Mouse (Mus musculus): ENCODE measurements at regions not wholly inside any gene's neighbourhood (a gene's known extent, or its start where the extent isn't known, plus 50 kb on each side); places are given as distances from the start of the nearest gene placed in this dataset.
A peak's percentile ranks its signal among the peaks of the same experiment; 100 is the strongest.

DNA sequence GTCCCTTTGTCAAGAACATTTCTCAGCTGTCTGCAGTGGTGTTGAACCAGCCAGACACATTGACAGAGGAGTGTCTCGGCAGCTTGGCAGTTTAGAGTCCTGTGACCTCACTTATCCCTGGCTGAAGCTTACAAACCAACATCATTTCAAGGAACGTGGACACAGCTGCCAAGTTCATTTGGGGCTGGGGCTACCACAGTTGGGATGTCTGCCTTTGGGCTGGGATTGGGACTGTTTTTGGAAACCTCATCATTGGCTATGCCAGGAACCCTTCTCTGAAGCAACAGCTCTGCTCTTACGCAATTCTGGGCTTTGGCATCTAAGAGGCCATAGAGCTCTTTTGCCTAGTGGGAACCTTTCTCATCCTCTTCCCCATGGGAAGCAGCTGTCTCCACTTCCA is 200.4 kb downstream of the Gm15262 start:
- no peak for DNase-seq

DNA sequence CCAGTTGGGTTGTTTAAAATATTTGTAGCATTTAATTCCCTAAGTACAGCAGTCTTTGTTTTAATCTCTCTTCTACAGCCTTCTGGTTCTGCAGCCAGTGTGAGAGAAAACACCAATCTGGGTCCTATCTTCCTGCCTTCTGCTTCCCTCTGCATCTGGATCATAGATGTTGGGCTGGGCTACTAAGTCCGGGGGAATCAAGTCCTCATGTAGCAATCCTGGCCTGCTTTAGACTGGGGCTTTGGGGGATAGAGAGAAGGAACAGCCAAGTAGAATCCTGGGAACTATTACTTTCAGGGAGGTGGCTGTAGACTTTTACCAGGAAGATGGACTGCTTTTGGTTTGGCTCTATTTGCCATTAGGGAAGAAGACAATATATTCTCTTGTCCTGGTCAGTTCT is 205.5 kb upstream of the Rai2 start:
- DNase-seq: no peak

DNA sequence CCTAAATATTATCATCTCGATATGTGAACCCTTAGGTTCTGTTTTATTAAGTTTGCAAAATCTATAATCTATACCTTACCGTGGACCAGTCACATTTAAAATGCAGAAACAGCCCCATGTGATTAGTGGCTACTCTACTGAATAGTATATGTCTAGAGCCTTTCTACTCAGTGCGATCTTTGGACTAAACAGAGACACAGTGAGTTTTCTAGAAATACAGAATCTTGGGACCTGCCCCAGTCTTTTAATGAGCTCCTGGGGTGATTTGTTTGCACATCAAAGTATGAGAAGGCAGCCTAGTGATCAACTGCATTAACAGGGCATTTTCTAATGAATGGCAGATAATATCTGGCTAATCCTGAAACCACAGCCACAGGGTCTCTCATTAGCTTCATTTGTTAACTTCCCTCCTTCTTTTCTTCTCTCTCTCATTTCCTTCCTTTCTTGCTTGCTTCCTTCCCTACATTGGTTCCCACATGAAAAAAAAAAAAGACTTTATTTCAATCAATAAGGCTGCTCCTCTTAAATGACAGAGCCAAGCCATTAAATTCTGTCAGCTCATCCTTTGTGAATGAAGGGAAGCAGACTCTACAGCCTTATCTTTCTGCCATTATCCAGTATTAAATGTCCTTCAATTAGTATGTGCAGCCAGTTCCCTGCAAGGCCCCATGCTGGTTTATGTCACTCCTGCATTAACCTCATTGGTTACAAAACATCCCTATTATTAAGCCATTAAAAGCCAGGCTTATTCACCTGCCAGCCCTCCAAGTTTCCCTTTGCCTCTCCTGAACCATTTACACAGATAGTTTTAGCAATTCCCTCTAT is 193.2 kb upstream of the Rai2 start:
- DNase-seq: no peak

DNA sequence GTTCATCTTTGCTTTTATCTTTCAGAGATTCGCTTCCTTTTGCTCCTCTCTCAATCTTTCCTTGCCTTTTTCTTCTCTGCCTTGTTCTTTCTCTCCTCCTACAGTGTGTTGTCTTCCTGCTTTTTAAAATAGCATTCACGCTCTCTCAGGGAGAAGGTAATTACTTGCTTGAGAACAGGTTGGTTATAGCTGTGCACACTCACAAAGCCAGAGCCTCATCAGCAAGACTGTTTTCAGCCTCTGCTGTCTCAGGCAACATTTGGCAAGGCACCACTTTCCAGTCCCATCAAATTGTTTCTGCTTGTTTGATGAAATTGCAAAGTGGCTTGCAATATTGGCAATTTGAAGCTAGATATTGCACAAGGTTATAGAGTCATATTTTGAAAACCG is 192.6 kb upstream of the Rai2 start:
- DNase-seq: no peak

GRCm38 (mm10) chrX:161537290-161537689 is 179.6 kb upstream of the Rai2 start:
- DNase-seq: no peak

GRCm38 (mm10) chrX:161556896-161557295 is 160.0 kb upstream of the Rai2 start:
- no peak for DNase-seq

GRCm38 (mm10) chrX:161558511-161558910 is 158.4 kb upstream of the Rai2 start:
- no peak for DNase-seq

- DNase-seq: no peak
Measured at GRCm38 (mm10) chrX:161566435-161566834, 150.4 kb upstream of the Rai2 start.

GRCm38 (mm10) chrX:161582019-161582659 is 134.7 kb upstream of the Rai2 start:
- no peak for DNase-seq

DNA sequence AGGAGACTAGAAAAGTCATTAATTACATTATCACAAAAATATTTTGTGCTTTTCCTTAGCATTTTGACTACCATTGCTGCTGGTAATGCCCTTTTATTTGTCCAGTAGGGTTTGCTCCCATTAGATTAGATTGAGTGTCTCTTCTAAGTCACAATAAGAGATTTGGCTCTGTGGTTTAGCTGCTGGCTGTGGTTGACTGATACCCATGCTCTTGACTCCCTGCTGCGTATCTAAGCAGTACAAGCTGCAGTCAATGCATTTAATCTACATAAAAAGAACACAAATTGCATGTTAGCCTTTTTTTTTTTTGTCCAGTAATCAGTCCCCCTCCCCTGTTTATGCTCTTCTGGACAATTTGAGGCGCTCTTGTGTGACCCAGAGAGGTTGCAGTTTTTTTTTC is 133.0 kb upstream of the Rai2 start:
- no peak for DNase-seq

DNA sequence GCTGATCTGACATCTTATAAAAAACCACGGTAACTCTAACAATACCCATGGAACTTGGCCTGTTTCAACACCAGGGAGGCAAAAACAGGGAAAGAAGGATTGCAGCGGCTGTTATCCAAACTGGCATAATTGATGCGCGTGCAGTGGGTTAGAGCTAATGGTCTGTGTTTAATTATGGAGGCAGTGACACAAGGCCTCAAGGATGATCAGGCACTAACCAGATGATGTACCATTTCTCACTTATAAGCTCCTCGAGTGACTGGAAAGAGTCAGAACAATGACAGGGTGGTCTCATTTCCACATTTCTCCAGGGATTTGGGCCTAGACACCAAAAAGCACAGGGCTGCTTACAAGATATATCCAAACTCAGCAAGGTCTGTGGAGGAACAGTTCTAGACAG is 83.0 kb upstream of the Rai2 start:
- DNase-seq: no peak

DNA sequence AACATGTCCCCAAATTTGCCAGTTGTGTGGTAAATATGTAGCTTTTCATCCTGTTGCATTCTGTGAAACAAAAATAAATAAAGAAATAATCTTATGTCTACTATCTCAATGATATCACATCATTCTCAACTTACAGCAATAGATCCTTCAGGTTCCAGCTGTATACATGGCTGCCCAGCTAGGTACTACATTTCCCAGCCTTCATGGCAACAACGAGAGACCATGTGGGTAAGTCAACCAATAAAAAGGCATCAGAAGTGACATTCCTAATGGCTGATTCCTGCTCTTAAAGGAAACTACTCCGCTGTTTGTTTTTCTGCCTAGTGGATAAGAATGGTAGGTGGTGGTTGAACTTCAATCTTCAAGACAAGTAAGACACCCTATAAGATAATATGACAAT is 82.5 kb upstream of the Rai2 start:
- DNase-seq: no peak

DNA sequence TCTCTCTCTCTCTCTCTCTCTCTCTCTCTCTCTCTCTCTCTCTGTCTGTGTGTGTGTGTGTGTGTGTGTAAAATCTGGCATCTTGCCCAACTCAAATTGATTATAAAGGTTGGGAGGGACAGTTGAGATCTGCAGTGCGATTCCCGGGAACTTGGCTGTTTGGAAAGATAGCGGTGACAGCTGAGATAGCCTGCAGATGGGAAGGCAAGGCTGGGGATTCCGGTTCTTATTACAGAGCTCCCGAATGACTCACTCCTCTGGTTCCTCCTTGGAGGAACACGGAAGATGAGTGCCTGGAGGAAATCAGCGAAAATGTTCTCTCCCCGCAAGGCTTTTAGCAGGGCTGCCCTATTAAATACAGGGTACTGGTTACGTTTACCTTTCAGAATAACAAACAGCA is 81.2 kb upstream of the Rai2 start:
- DNase-seq: peak; percentile 2

DNA sequence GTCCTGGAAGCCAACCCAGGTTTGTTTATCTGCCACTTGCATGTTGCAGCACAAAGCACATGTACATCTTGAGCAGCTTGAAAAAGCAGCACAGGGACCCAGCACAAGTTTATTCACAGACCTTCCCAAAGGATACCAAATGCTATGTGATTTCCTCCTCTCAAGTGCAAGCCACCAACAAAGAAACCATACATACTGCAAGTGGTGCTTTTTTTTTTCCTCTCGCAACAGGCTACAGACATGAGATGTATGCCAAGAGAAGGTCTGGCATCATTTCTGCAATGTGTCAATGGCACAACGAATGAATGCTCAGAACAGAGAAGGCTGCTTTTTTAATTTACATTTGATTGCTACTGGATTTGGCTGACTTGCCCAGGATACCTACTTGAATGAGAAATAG is 63.8 kb upstream of the Rai2 start:
- no peak for DNase-seq

DNA sequence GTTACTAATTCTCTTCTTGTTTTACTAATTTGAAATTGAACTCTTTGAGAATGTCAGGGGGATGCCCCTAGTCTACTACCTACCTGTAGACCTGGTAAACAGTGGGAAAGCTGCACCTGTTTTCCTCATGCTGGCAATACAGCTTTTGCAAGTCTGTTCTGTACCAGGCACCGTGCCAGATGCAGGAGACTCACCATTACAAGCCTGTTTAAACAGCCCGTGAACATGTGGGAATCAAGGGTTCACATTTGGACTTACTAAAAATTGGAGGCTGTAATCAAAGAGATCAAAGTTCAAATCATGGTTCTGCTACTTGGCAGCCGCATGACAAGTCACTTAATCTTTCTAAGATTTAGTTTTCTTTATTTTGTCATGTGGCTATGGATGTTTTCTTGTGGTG is 56.8 kb upstream of the Rai2 start:
- DNase-seq: no peak

DNA sequence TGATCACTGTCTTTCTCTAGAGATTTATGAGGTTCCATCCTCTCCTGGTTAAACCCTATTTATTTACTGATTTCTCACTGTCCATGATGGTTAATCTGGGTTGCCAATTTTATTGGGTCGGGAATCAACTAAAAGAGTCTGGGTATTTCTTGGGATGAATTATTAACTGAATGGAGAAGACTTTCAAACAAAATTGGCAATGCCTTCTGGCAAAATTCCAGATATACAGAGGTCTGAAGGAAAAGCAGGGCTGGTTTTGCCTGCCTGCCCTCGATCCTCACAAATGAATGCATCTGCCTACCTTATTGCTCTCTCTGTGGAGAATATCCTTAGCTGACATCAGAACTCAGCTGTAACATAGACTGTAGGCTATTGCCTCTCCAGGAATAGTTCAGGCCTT is 54.9 kb upstream of the Rai2 start:
- no peak for DNase-seq

All from layer of hippocampus, adult 9-11 months (tissue).